Mouse (Mus musculus) liver, adult 2 months (tissue): ENCODE measurements around the gene Gna11.

Source experiments
- CTCF ChIP-seq: fragments of 200-500 bp; IDR thresholded peaks from 2 replicates; pipeline ENCODE4 v1.5.1; 2011; ENCODE audit warnings: low read depth, low read length, control low read depth
- POLR2A ChIP-seq: fragments of 200-500 bp; IDR thresholded peaks from 2 replicates; pipeline ENCODE4 v1.6.1; 2011; ENCODE audit warnings: low read length, control low read depth; ENCODE audit not compliant: insufficient read depth; ENCODE audit errors: extremely low read depth

- TF ChIP-seq POLR2A = no peak
- no peak for TF ChIP-seq CTCF
Measured at GRCm38 (mm10) chr10:81541363-81541762, 3.6 kb downstream of the Gna11 start.
